Mouse (Mus musculus) heart, postnatal 0 days (tissue): ENCODE measurements around the gene Terf2. TPM values are rescaled to one million over a fixed set of nuclear protein-coding genes. Genes with fewer than 3 reads are reported as not detected.

ENCODE experiments used
- ATAC-seq: fragments of 200-750 bp; cut with Nextera tagmentation; 2 replicates; pipeline ENCODE4 v1.8.0; 2017; ENCODE audit warnings: low read depth, moderate number of reproducible peaks, moderate library complexity; ENCODE audit not compliant: insufficient read depth
- DNase-seq: peaks from one replicate; pipeline ENCODE4 v3.0.0-alpha.2; 2016; ENCODE audit warnings: low spot score
- H3K27ac ChIP-seq: fragments of 300-500 bp; sonication (generic); 2 replicates; pipeline ENCODE4 v1.5.1; 2014; ENCODE audit warnings: low read depth, mild to moderate bottlenecking
- H3K27me3 ChIP-seq: fragments of 300-500 bp; sonication (generic); 2 replicates; pipeline ENCODE4 v1.6.1; 2014; ENCODE audit warnings: low read length, mixed read lengths; ENCODE audit not compliant: control insufficient read depth, insufficient read depth
- H3K36me3 ChIP-seq: fragments of 300-500 bp; sonication (generic); replicated peaks from 2 replicates; pipeline ENCODE4 v1.6.1; 2014; ENCODE audit warnings: low read length, mixed read lengths; ENCODE audit not compliant: control insufficient read depth, insufficient read depth
- H3K4me1 ChIP-seq: fragments of 300-500 bp; sonication (generic); 2 replicates; pipeline ENCODE4 v1.6.1; 2014; ENCODE audit warnings: antibody characterized with exemption; ENCODE audit not compliant: control insufficient read depth, insufficient read depth
- H3K4me2 ChIP-seq: fragments of 300-500 bp; sonication (generic); 2 replicates; pipeline ENCODE4 v1.6.1; 2014; ENCODE audit warnings: low read depth, mild to moderate bottlenecking, low read length, moderate library complexity
- H3K4me3 ChIP-seq: fragments of 300-500 bp; sonication (generic); 2 replicates; pipeline ENCODE4 v1.5.1; 2014; ENCODE audit warnings: low read depth, low read length
- H3K9ac ChIP-seq: fragments of 300-500 bp; sonication (generic); replicated peaks from 2 replicates; pipeline ENCODE4 v1.6.1; 2014; ENCODE audit warnings: low read depth, low read length, mixed read lengths
- H3K9me3 ChIP-seq: fragments of 300-500 bp; sonication (generic); replicated peaks from 2 replicates; pipeline ENCODE4 v1.6.1; 2016; ENCODE audit warnings: low read length; ENCODE audit not compliant: control insufficient read depth
- CTCF ChIP-seq: IDR thresholded peaks from 2 replicates; pipeline ENCODE4 v1.5.1; 2016; ENCODE audit warnings: antibody characterized with exemption, control low read depth, low read depth
- EP300 ChIP-seq: IDR thresholded peaks from 2 replicates; pipeline ENCODE4 v1.6.1; 2016; ENCODE audit warnings: antibody characterized with exemption, low read depth
- WGBS: fragments of 180-500 bp; shearing (Covaris S2); extraction: QIAGEN DNeasy Blood & Tissue Kit; methylation state at CpG from one replicate; pipeline ENCODE4 v1.1.7; 2014; 5-methylcytosine and 5-hydroxymethylcytosine counted together
- polyA plus RNA-seq: library from polyadenylated mRNA; unstranded; fragments of >200 nt; fragmentation: Nextera tagmentation; extraction: Ambion mirVana; gene quantifications from 2 replicates; pipeline ENCODE4 v1.2.1, GENCODE M21; 2015
- total RNA-seq: library from RNA; depleted of rRNA; stranded (reverse); fragments of >200 nt; gene quantifications from 2 replicates; pipeline ENCODE4 v1.2.3, GENCODE M21; 2014; ENCODE audit warnings: low replicate concordance

Gene Terf2
- total and polyA plus RNA-seq, 2 experiments from 2014 or later, result 7.3 to 8.2 TPM

GRCm38 (mm10) chr8:107137591-107137990 lies 41.2 kb upstream of the Terf2 start:
- TF ChIP-seq CTCF, result no peak
- no peak for TF ChIP-seq EP300

GRCm38 (mm10) chr8:107136003-107136612 lies 39.8 kb upstream of the Terf2 start:
- 54% methylated on average over 8 of the region's 8 CpGs for WGBS
- DNase-seq, result peak; percentile 45
- no peak for TF ChIP-seq CTCF
- 0 out of 2 replicates have a peak, but pooled peaks have one; percentile 35 for TF ChIP-seq EP300

More at GRCm38 (mm10) chr8:107137591-107137990, 41.2 kb upstream of the Terf2 start:
- Histone ChIP-seq H3K4me3 (no peak overlapping the region), H3K9me3 (no peaks in the 10 kb centered on the region), H3K27me3 (no peaks in the 10 kb centered on the region), H3K36me3 (no peaks in the 10 kb centered on the region), H3K27ac (no peak overlapping the region), H3K4me1 (peaks cover 13% of the 10 kb centered on the region), H3K4me2 (no peak overlapping the region), H3K9ac (no peak overlapping the region)
- DNase-seq (no peak), ATAC-seq (no peak)
- WGBS, result 88% methylated on average over 6 of the region's 6 CpGs

GRCm38 (mm10) chr8:107133881-107134280 lies 37.5 kb upstream of the Terf2 start:
- DNase-seq (peak; percentile 43), ATAC-seq (peak; percentile 27; the same call in 1 of the 2 replicates)
- Histone ChIP-seq H3K4me3 (no peak overlapping the region), H3K9ac (no peak overlapping the region), H3K27me3 (no peaks in the 10 kb centered on the region), H3K27ac (peak overlapping the region; percentile 21; the same call in 1 of the 2 replicates), H3K36me3 (no peaks in the 10 kb centered on the region), H3K4me2 (no peak overlapping the region), H3K9me3 (no peaks in the 10 kb centered on the region), H3K4me1 (peaks cover 17% of the 10 kb centered on the region)
- TF ChIP-seq EP300 (no peak), CTCF (no peak)
- WGBS, result 40% methylated on average over 6 of the region's 6 CpGs

More at GRCm38 (mm10) chr8:107136003-107136612, 39.8 kb upstream of the Terf2 start:
- H3K9ac ChIP-seq, result no peak overlapping the region
- no peak overlapping the region for H3K4me3 ChIP-seq
- H3K27ac ChIP-seq, result peak overlapping the region; percentile 49
- H3K9me3 ChIP-seq, result no peaks in the 10 kb centered on the region
- H3K27me3 ChIP-seq, result no peaks in the 10 kb centered on the region
- H3K4me2 ChIP-seq, result no peak overlapping the region
- no peak for ATAC-seq
- H3K4me1 ChIP-seq, result peaks cover 13% of the 10 kb centered on the region
- no peaks in the 10 kb centered on the region for H3K36me3 ChIP-seq

- no peak for ATAC-seq
- WGBS, result 68% methylated on average over 24 of the region's 24 CpGs
- H3K27ac ChIP-seq, result peak overlapping the region; percentile 21; the same call in 1 of the 2 replicates
These were observed 36.5 kb upstream of the Terf2 start for GRCm38 (mm10) chr8:107132581-107133491.

GRCm38 (mm10) chr8:107130028-107130427 lies 33.7 kb upstream of the Terf2 start:
- no peak overlapping the region for H3K4me3 ChIP-seq
- no peak overlapping the region for H3K4me2 ChIP-seq
- H3K9me3 ChIP-seq, result no peaks in the 10 kb centered on the region
- ATAC-seq (no peak), DNase-seq (no peak)
- H3K4me1 ChIP-seq, result peaks cover 13% of the 10 kb centered on the region
- no peak overlapping the region for H3K9ac ChIP-seq
- WGBS, result 81% methylated on average over 6 of the region's 6 CpGs
- no peaks in the 10 kb centered on the region for H3K27me3 ChIP-seq
- no peaks in the 10 kb centered on the region for H3K36me3 ChIP-seq
- H3K27ac ChIP-seq, result peak overlapping the region; percentile 83
- TF ChIP-seq EP300, result no peak
- TF ChIP-seq CTCF, result no peak

More at GRCm38 (mm10) chr8:107132581-107133491, 36.5 kb upstream of the Terf2 start:
- H3K9me3 ChIP-seq, result no peaks in the 10 kb centered on the region
- H3K36me3 ChIP-seq, result no peaks in the 10 kb centered on the region
- H3K27me3 ChIP-seq, result no peaks in the 10 kb centered on the region
- no peak overlapping the region for H3K4me2 ChIP-seq
- peaks cover 17% of the 10 kb centered on the region for H3K4me1 ChIP-seq
- no peak for DNase-seq
- TF ChIP-seq EP300 (no peak), CTCF (no peak)
- H3K4me3 ChIP-seq, result no peak overlapping the region
- no peak overlapping the region for H3K9ac ChIP-seq
